Mouse (Mus musculus): ENCODE data around the gene Gpr37l1.

Gpr37l1 gene

DNA sequence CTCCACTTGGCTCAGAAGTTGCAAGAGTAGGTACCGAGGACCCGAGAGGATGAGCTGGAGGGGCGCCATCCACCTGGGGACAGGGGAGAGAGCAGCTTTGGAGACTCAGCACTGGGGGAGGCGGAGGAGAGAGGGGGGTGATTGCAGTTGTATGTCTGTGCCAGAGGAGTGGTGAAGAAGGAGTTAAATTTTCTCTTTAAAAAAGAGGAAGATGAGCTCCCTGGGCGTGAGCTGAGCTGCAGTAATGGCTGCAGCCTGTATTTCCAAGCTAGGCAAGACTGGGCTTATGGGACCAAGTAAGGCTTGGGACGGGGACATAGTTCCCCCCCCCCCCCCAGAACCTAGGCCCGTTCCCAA, 19.8 kb downstream of the Gpr37l1 start:
- DNase-seq (ENCODE audit: low spot score in 2 of 2) = no peak

GRCm38 (mm10) chr1:135146946-135147701, 20.4 kb downstream of the Gpr37l1 start:
- DNase-seq (ENCODE audit: low spot score in 2 of 2) = peak; percentile 77 to 79

DNA sequence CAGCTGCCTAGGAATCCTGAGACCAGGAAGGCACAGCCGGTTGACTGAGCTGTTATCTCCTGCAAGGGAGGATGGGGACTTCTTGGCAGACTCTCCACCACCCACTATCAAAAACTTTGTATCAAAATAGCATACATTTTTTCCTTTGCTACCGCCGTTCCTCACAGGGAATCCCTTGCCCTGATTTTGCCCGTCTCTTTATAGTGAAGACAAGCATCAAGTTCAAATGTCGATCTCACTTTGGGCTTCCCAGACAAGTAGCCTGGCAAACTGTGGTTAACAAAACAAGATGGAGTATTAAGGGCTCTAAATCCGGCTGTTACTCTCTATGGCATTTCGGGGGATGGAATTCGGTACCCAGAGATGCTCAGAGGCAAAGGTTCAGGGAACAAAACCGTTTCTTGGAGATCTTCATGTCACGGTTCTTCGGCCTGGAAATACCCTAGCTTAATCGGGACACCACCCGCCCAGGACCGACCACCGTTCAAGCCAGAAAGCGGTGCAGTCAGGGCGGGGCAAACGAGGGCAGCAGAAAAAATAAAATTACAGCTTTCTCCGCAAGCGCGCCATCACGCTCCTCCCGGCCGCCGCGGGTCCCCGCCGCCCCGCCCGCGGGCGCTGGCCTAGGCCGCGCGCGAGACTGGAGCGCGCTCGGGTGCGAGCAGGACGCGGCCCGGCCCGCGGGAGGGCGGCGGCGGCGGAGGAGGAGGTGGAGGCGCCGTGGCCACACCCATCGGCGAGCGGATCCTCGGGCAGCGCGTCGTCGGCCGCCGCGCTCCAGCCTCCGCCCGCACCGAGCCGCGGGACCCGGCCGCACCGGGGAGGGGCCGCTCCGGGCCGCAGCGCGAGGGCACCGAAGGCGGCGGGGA, 21.2 kb downstream of the Gpr37l1 start, which contains the start of gene Arl8a:
TSS of gene Arl8a (plus strand) at position 748 of the 869 bp plus-strand sequence.
- DNase-seq (ENCODE audit: low spot score in 2 of 2) = peak; percentile 81 to 82

- DNase-seq (ENCODE audit: low spot score in 2 of 2) = no peak
These were observed 23.5 kb downstream of the Gpr37l1 start for GRCm38 (mm10) chr1:135143940-135144339.

- no peak for DNase-seq (ENCODE audit: low spot score in 2 of 2)
These were observed 25.0 kb downstream of the Gpr37l1 start for GRCm38 (mm10) chr1:135142452-135142851.

DNA sequence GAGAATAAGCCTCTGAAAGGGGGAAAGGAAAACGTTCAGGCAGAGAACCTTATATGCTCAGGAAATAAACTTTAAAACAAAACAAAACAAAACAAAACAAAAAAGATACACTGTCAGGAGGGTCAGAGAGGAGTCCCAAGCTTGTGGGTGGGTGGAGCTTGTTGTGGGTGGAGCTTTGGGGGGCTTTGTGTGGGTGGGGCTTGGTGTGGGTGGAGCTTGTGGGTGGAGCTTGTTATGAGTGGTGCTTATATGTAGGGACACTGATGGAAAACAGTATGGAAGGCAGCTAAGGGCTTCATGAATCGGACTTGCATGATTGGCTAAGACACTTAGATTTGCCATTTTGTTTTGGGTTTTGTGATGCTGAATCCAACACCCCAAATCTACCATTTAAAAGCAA, 27.6 kb downstream of the Gpr37l1 start:
- no peak for DNase-seq (ENCODE audit: low spot score in 2 of 2)

- peak; percentile 61 to 75 for DNase-seq (ENCODE audit: low spot score in 2 of 2)
These were observed 31.0 kb downstream of the Gpr37l1 start for GRCm38 (mm10) chr1:135136500-135136899.

GRCm38 (mm10) chr1:135135111-135135787, 32.2 kb downstream of the Gpr37l1 start:
- DNase-seq (ENCODE audit: low spot score in 2 of 2) = no peak

- no peak for DNase-seq (ENCODE audit: low spot score in 2 of 2)
These were observed 33.6 kb downstream of the Gpr37l1 start for GRCm38 (mm10) chr1:135133678-135134435.

DNA sequence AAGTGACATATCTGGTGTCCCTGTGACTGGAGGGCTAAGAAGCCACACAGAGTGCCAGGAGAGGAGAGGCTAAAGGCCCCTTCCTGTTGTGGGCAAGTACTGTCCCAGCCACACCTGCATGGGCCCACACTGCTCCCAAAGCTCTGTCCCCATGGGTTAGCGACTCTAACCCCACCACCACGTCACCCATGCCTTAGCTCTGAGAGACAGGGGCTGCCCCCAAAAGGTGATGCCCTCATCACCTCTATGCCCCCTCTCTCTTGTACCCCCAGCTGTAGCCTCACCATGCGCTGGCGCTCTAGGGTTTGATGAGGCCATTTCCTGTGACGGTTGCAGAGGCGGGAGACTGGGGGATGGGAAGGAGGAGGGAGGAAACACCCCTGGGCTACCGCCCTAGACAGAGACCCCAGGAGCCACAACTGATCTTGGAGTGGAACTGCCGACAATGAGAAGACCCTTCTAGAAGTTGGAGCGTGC, 34.5 kb downstream of the Gpr37l1 start:
- no peak for DNase-seq (ENCODE audit: low spot score in 2 of 2)

DNA sequence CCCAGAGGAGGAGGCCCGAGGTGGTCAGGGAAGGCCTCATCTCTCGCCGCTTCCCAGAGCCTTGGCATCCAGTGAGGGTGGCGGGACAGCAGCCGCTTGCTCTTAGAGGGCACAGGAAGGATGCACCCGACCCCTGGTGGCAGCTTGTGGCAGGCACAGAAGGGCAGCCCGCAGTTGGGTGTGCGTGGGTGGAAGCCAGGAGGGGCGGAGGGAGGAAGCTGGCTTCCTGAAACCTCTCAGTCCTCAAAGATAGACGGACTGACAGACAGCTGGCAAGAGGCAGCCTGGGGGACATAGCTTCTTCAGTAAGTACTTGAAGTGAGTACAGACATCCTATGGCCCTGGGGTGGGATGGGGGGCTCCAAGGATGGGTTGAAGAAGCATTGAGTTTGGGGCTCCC, 35.0 kb downstream of the Gpr37l1 start, which contains the start of gene Ptpn7:
TSS of gene Ptpn7 (plus strand) at position 228 of the 400 bp plus-strand sequence.
- DNase-seq (ENCODE audit: low spot score in 2 of 2) = peak in 1 of 2 experiments; percentile 45

DNA sequence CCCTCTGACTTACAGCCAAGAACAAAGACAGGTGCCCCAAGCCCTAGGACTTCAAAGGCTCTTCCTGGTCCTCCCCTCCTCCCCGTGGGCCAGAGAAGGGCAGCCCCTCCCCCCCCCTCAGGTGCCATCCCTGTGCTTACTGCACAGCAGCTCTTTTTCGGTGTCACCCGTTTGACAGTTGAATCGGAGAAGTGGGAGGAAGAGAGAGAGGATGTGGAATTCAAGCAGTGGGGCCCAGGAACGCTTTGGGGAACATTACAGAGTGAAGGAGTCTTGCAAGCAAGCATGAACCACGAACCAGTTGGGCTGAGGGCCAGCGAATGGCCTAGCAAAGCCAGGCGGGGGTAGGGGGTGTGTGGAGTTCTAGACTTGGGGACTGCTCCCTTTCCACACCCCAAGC, 35.9 kb downstream of the Gpr37l1 start:
- no peak for DNase-seq (ENCODE audit: low spot score in 2 of 2)

DNA sequence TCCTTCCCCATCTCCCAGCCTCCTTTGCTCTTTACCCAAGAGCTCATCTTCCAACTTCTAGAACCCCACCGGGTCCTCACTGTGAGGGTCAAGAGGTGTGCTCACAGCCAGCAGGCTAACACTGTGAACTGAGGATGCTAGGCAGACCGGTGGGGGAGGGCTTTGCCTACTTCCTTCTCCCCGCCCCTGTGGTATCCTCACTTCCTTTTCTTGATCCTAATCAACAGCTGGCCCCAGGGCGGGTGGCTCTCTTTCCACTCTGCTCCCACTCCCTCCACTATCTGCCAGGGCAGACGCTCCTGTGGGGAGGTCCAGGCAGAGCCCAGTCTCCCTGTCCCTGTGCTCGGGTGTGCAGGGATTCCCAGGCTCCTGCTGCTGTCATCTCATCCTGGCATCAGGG, 36.4 kb downstream of the Gpr37l1 start:
- DNase-seq (ENCODE audit: low spot score in 2 of 2) = no peak

- no peak for DNase-seq (ENCODE audit: low spot score in 2 of 2)
These were observed 37.0 kb downstream of the Gpr37l1 start for GRCm38 (mm10) chr1:135130376-135131018.

DNA sequence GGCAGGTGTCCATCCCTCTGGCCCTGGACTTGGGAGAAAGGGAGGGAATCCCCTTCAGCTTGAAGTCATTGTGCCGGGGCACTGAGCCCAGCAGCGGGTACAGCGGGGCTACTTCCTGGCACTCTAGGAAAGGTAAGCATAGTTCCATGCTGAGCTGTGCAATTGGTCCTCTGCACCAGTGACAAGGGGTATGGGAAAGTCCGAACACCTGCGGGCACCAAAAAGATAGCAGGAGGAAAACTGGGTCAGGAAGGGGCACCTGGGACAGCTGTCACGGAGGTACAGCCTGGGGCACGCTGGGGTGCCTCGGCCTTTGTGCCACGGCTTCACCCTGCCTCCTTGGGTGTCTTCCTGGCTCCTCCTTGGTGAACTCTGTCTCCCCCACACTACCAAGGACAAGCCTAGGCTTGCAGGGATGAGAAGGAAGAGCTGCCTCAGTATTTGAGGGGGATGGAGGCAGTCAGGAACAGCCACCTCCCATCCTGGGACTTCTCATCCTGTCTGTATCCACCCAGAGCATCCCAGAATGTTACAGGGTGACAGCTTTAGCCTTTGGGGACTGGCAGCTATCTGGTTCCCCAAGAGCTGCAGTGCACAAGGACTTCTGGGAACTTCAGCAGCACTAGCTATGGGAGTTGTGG, 37.8 kb downstream of the Gpr37l1 start:
- no peak for DNase-seq (ENCODE audit: low spot score in 2 of 2)

GRCm38 (mm10) chr1:135128986-135129385, 38.5 kb downstream of the Gpr37l1 start:
- DNase-seq (ENCODE audit: low spot score in 2 of 2) = no peak

GRCm38 (mm10) chr1:135128011-135128441, 39.5 kb downstream of the Gpr37l1 start:
- DNase-seq (ENCODE audit: low spot score in 2 of 2) = no peak

GRCm38 (mm10) chr1:135126443-135127027, 40.9 kb downstream of the Gpr37l1 start:
- peak in 1 of 2 experiments; percentile 41 for DNase-seq (ENCODE audit: low spot score in 2 of 2)

DNA sequence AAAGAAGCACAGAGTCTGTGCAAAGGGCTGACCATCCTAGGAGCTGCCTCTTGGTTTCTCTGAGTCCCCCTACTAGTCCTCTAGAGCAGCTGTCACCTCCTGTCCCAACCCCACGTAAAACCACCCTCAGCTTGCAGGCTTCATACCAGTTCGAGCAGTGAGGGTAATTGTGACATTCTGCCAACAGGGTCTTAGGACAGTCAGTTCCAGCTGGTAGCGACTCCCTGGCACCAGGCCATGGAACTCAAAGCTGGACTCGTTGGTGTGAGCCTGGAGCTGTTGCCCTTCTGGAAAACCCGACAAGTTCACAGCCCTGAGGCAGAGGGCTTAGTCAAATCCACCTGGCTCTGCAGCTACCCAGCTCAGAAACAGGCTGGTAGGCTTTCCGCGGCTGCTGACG, 41.5 kb downstream of the Gpr37l1 start:
- no peak for DNase-seq (ENCODE audit: low spot score in 2 of 2)

Data from frontal cortex, postnatal 36 days (tissue).